Mouse (Mus musculus) brain, embryonic 14.5 days (tissue): ENCODE data around the gene Tnfaip2. TPM values are rescaled to one million over a fixed set of nuclear protein-coding genes. Genes with fewer than 3 reads are reported as not detected.

ENCODE experiments used
- DNase-seq: peaks from one replicate; pipeline ENCODE4 v3.0.0-alpha.2; 2011; ENCODE audit warnings: low read depth
- CTCF ChIP-seq: fragments of 200-500 bp; IDR thresholded peaks from 2 replicates; pipeline ENCODE4 v1.5.1; 2012; ENCODE audit warnings: inconsistent platforms, mild to moderate bottlenecking, moderate library complexity, borderline replicate concordance; ENCODE audit not compliant: insufficient read depth, insufficient read length; ENCODE audit errors: extremely low read depth
- POLR2A ChIP-seq: fragments of 200-500 bp; IDR thresholded peaks from 2 replicates; pipeline ENCODE4 v1.6.1; 2012; ENCODE audit warnings: mild to moderate bottlenecking, inconsistent platforms, borderline replicate concordance; ENCODE audit not compliant: poor library complexity, insufficient read depth, insufficient read length, severe bottlenecking; ENCODE audit errors: extremely low read depth
- polyA plus RNA-seq: library from polyadenylated mRNA; depleted of rRNA; stranded (reverse); fragments of >200 nt; gene quantifications from 2 replicates; pipeline ENCODE4 v1.2.3, GENCODE M21; 2012

Tnfaip2 gene
- polyA plus RNA-seq, 1 experiment, result 1.6 TPM

DNA sequence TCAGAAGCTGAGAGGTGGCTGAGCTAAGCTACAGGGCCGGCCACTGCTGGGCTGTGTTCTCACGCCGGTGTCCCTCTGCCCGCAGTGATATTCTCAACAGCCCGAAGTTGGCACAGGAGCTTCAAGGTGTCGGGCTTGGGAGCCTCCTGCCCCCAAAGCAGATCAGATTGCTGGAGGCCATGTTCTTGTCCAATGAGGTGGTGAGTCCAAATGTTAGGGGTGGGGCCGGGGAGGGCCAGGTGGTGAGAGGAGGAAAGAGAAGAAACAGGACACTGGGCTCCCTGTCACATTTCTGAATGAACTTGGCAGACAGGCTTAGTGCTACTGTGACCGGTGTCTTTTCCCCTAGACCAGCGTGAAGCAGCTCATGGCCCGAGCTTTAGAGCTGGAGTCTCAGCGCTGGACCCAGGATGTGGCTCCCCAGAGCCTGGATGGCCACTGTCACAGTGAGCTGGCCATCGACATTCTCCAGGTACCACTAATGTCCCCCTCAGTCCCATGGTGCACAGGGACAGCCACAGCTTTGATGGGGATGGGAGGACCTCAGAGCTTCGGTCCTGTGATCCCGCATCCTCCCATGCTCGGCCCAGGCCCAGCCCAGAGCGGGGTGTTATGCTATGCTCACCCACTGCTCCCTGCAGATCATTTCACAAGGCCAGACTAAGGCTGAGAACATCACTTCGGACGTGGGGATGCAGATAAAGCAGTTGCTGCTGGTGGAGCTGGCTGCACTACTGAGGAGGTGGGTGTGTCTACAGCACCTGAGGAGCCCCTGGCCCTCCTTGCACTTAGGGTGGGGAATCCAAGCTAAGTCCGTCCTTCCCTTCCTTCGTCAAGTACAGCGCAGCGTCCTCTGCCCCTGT lies 5.9 kb downstream of the Tnfaip2 start:
- no peak for TF ChIP-seq POLR2A
- TF ChIP-seq CTCF, result no peak
- DNase-seq, result no peak

DNA sequence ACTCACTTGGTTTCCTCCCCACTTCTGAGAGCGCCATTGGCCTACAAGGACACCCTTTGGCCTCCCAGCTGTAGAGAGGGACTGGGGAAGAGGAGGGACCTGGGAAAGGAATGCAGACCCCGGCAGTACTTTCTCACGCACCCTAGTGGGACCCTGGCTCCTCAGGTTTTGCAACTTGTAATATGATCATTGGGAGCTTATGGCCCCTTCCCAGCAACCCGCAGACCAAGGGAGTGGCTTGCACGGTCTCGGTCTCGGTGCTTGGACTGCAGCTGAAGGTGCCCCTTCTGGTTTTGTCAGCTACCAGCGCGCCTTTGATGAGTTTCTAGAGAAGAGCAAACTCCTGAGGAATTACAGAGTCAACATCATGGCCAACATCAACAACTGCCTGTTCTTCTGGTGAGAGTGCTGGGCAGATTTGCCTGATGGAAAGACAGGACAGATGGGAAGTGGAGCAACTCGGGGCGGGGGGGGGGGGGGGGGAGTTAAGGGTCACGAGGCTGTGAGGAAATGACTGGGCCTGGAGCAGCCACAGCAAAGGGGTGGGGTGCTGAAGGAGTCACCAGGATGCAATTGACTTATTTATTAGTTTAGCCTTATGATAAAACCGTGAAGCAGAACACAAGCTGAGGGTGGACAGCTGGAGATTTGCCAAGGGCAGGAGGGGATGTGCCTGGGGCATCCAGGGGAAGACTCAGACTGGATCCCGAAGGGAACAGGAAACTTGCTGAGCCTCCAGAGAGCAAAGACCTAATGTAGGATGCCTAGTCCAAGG lies 6.8 kb downstream of the Tnfaip2 start:
- no peak for TF ChIP-seq CTCF
- TF ChIP-seq POLR2A, result no peak
- DNase-seq, result no peak

DNA sequence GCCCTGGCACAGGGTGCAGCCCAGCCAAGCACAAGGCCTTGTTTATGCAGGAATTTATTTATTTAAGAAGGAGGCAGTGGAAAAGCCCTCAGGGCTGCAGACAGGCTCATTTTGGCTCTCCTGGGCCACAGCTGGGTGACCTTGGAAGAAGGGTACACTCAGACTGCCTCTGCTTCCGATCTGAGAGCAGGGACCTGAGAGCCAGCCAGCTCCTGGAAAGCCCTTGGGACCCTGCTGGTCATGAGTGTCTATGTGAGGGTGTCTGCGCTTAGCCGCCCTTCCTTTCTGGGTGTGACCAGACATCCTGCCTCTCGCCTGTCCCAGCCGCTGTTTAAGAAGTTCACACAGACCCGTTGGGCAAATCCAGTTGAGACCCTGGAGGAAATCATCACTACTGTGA lies 8.1 kb downstream of the Tnfaip2 start:
- TF ChIP-seq POLR2A (no peak), CTCF (no peak)
- no peak for DNase-seq

DNA sequence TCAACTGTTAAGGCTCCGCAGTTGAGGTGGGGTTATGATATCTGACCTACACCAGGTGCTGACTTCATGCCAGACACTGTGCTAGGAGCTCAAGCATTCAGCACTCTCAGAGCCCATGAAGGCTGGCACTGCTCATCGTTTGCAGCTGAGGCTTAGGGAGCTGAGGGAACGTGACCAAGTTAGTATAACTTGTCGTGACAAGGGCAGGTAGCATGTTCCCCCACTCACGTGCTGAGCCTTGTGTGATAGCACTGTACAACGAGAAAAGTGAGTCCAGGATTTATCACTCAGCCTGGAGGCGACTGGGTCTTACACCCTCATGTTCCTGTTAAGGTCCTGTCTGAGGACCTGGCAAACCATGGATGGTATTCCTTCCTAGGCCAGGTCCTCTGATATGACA lies 9.3 kb downstream of the Tnfaip2 start:
- no peak for TF ChIP-seq CTCF
- TF ChIP-seq POLR2A, result no peak

DNA sequence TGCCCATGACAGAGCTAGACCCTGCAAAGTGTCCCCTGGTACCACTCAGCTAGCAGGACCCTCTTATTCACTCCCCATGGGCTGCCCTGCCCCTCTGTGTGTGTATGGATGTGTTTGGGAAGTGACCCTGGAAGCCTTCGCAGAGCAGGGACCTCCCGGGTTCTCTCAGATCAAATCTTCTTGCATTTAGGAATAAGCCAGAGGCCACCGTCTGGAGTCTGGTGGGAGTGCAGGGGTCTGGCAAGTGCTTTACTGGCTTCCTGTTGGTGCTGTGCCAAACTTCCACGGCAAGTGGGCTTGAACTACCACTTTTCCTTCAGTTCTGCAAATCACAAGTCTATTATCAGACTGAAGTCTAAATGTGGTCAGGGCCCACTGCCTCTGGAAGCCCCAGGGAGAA lies 11.8 kb downstream of the Tnfaip2 start:
- no peak for DNase-seq
- no peak for TF ChIP-seq POLR2A
- TF ChIP-seq CTCF, result no peak; the same call in 1 of the 2 replicates

More for the DNA sequence above, 9.3 kb downstream of the Tnfaip2 start:
- no peak for DNase-seq

DNA sequence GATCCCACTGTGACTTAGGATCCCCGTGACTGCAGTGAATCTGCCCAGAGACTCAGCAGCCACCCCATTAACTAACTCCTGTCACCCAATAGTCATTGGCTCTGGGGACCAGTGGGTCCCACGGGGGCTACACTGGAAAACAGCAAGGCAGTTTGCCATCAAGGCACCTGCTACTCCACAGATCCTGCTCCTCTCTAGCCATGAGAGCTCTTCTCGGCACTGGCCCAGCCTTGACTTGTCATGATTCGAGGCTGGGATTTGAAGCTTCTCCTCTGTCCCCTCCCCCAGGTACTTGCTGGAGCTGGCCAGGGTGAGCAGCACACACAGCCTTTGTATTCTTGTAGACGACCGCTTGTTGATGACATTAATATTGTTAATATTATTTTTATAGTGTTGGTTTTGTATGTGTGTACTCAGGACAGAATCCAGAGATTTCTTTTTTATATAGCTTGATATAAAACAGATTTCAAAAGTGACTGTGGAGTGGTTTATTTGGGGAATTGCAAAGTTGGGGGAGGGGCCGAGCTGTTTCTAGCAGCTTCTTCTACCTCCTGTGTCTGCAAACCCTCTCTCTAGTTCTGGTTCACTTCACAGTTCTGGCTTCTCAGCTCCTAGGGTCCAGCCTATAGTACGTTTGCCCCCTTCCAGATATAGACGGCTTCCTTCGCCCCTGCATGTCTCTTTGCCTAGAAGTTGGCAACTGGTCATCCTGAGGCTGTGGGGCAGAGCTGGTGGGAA lies 12.4 kb downstream of the Tnfaip2 start:
- TF ChIP-seq POLR2A, result no peak
- no peak for TF ChIP-seq CTCF
- DNase-seq, result no peak

DNA sequence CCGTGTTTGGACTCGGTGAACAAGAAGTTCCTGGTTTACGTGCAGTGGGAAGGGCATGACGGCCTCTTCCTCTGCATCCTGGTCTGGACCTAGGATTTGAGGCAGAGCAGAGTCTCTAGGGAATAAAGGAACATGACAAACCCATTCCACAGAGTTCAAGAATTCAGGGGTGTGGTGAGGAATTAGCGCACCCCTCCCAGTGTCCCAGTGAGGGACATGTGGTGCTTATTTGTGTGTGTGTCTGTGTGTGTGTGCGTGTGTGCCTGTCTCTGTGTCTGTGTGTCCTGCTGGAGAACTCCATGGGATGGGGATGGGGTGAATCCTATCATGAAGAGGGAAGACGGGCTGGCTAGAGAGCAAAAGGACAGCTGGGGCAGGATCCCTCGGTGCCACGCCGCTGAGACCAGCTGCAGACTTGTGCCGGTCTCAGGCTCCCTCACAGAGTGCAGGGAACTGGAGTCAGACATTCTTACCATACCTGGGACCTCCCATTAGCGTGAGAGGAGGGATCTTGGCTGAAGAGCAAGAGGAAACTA lies 13.1 kb downstream of the Tnfaip2 start:
- no peak for DNase-seq
- no peak for TF ChIP-seq CTCF
- TF ChIP-seq POLR2A, result no peak

DNA sequence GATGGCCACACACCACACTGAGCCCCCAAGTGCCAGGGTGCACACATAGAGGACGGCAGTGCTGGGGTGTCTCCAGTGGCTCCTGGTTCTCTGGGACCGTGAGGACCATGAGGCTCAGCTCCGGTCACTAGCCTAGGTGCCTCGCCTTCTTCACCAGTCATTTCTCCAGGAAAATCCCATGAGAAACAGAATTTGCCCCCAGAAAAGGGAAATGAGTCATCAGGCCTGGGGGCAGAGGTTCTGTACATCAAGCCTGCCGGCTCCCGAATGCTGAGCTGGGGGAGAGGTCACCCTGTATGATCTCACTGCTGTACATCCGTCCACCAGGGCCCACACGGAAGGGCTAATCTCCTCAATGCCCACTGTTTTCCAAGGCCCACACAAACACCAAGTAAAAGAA lies 13.6 kb downstream of the Tnfaip2 start:
- DNase-seq, result no peak
- TF ChIP-seq CTCF (no peak), POLR2A (no peak)

DNA sequence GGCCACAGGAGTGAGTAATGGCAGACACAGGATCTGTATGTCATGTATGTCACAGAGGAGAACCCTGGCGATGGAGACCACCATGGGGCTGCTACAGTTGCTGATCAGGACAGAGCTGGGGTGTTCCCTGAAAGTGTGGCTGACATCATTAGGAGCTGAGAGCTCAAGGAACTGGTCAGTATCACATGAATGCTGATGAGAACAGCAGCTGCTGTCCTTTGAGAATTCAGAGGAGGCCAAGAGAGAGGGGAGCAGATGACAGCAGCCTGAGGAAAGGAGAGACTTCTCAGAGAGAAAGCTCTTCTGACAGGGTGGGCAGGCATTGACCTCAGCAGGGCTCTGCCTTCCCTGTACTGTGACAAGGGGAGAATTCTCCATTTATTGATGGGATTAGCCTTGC lies 15.5 kb downstream of the Tnfaip2 start:
- DNase-seq, result no peak
- TF ChIP-seq POLR2A, result no peak
- TF ChIP-seq CTCF, result no peak

DNA sequence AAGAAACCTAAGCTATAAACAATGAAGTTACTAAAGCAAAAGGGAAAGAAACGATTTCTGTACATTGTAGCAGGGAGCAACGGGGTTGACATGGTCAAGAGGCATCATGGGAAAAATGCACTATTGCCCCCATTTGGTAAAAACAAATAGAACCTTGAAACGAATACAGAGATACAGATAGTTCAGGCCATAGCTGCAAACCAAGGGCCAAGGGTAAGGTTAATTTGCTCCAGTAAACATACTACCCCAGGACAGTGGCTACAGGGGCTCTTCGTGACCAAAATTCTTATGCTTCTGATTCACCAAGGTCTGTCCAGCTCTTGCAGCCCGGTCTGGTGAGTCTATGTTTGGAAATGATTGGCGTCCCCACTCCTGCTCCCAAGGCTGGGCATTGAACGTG lies 21.3 kb downstream of the Tnfaip2 start:
- no peak for TF ChIP-seq CTCF
- no peak for TF ChIP-seq POLR2A
- no peak for DNase-seq

DNA sequence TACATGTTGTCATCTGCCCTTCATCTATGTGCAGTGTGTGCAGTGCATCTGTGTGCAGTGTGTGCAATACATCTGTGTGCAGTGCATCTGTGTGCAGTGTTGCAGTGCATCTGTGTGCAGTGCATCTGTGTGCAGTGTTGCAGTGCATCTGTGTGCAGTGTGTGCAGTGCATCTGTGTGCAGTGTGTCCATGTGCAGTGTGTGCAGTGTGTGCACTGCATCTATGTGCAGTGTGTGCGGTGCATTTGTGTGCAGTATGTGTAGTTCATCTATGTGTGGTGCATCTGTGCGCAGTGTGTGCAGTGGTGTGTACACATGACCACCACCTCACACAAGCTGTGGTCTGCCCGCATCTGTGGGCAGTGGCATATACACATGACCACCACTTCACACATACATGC lies 24.1 kb downstream of the Tnfaip2 start:
- TF ChIP-seq CTCF, result no peak
- no peak for TF ChIP-seq POLR2A
- DNase-seq, result no peak

DNA sequence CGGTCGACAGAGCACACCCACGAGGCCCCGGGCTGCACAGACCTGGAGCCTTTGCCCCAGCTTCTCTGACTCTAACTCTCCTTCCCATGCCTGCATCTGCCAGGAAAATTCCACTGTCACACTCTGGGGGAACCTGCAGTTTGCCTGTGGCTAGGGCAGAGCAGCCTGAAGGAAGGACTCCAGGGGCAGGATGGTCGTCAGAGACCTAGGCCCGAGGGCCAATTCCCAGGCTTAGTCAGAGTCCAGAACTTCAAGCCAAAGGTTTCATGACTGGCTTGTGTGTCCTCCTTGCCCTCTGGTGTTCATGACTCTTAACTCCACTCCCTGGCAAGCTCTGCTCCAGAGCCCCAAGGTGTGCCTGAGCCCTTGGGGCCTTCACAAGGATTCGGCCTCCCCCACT lies 25.9 kb downstream of the Tnfaip2 start:
- TF ChIP-seq CTCF (no peak), POLR2A (no peak)
- no peak for DNase-seq
